Mouse (Mus musculus): ENCODE measurements around the gene Megf6. TPM values are rescaled to one million over a fixed set of nuclear protein-coding genes. Genes with fewer than 3 reads are reported as not detected.

Gene Megf6
- total and polyA plus RNA-seq, 3 experiments, result not detected

DNA sequence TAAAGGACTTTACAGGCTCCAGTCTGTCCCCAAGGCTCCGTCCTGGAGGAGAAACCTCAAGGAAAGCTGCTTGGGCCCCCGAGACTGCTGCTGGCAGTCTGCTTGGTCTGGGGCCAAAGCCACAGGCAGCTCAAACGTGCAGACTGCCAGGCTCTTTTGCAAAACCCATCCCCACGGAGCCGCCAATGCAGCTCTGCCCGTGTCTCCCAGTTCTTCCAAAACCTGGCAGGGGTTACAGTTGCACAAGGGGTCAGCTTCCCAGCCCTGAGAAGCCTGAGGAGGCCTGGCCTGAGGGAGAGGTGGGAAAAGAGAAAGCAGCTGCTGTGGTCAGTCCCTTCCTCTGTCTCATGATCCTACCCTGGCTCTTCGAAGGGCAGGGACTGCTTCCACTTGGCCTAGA, 74.8 kb downstream of the Megf6 start:
- H3K4me1 ChIP-seq (ENCODE audit: control insufficient read depth in 1 of 2, insufficient read depth in 2 of 2), result no peaks in the 10 kb centered on the region
- peaks cover 95% of the 10 kb centered on the region for H3K9me3 ChIP-seq (replicated peaks; ENCODE audit: low read length)
- H3K4me2 ChIP-seq (ENCODE audit: insufficient read depth, low read depth, poor library complexity, severe bottlenecking), result no peak overlapping the region
- H3K9ac ChIP-seq (ENCODE audit: insufficient read depth, low read depth), result no peak overlapping the region
- no peak for TF ChIP-seq EP300 (IDR thresholded peaks at IDR 0.05; ENCODE audit: low read length)
- no peak for TF ChIP-seq ETS1 (conservative IDR thresholded peaks at IDR 0.05; ENCODE audit: low read depth, low read length)
- no peak for TF ChIP-seq HCFC1 (IDR thresholded peaks at IDR 0.05; ENCODE audit: low read depth, low read length)
- no peak for TF ChIP-seq ZNF384 (IDR thresholded peaks at IDR 0.05; ENCODE audit: low read depth, low read length)
- no peak for TF ChIP-seq KAT2A (IDR thresholded peaks at IDR 0.05; ENCODE audit: insufficient replicate concordance, low read length)
- no peak for TF ChIP-seq SIN3A (IDR thresholded peaks at IDR 0.05; ENCODE audit: low read length)
- TF ChIP-seq JUND (conservative IDR thresholded peaks at IDR 0.05; ENCODE audit: low read depth, low read length), result no peak
- TF ChIP-seq MAZ (IDR thresholded peaks at IDR 0.05; ENCODE audit: low read depth, low read length), result no peak
- no peak for TF ChIP-seq GABPA (IDR thresholded peaks at IDR 0.05; ENCODE audit: insufficient replicate concordance, low read depth, low read length)
- no peak for TF ChIP-seq MXI1 (IDR thresholded peaks at IDR 0.05; ENCODE audit: low read depth, low read length)
- no peak for TF ChIP-seq IRF4 (IDR thresholded peaks at IDR 0.05; ENCODE audit: low read depth, low read length)
- TF ChIP-seq TCF12 (IDR thresholded peaks at IDR 0.05; ENCODE audit: low read depth, low read length), result no peak
- no peaks in the 10 kb centered on the region for H3K27me3 ChIP-seq (replicated peaks)
- H3K79me2 ChIP-seq (replicated peaks; ENCODE audit: control insufficient read depth, extremely low read depth, insufficient read depth, poor library complexity, severe bottlenecking), result no peaks in the 10 kb centered on the region
- no peaks in the 10 kb centered on the region for H3K36me3 ChIP-seq (replicated peaks in 1 of 2; ENCODE audit: control insufficient read depth in 1 of 2, insufficient read depth in 1 of 2, low read length in 1 of 2)
- no peak overlapping the region for H3K4me3 ChIP-seq (replicated peaks in 1 of 3; ENCODE audit: low read depth in 2 of 3, low read length in 2 of 3, poor library complexity in 1 of 3)
- H3K27ac ChIP-seq (ENCODE audit: insufficient read depth, low read depth), result no peak overlapping the region
- in situ Hi-C loops (cut with MboI; ENCODE audit: low pct_ligation_motif_present, low pct_unique_long_range_greater_than_20kb, low sequenced_read_pairs) (no loop called here), dilution Hi-C loops (cut with MboI; ENCODE audit: extremely low pct_ligation_motif_present, extremely low pct_unique_long_range_greater_than_20kb, low sequenced_read_pairs) (no loop called here)
- no peak for DNase-seq (ENCODE audit: extremely low read depth)

DNA sequence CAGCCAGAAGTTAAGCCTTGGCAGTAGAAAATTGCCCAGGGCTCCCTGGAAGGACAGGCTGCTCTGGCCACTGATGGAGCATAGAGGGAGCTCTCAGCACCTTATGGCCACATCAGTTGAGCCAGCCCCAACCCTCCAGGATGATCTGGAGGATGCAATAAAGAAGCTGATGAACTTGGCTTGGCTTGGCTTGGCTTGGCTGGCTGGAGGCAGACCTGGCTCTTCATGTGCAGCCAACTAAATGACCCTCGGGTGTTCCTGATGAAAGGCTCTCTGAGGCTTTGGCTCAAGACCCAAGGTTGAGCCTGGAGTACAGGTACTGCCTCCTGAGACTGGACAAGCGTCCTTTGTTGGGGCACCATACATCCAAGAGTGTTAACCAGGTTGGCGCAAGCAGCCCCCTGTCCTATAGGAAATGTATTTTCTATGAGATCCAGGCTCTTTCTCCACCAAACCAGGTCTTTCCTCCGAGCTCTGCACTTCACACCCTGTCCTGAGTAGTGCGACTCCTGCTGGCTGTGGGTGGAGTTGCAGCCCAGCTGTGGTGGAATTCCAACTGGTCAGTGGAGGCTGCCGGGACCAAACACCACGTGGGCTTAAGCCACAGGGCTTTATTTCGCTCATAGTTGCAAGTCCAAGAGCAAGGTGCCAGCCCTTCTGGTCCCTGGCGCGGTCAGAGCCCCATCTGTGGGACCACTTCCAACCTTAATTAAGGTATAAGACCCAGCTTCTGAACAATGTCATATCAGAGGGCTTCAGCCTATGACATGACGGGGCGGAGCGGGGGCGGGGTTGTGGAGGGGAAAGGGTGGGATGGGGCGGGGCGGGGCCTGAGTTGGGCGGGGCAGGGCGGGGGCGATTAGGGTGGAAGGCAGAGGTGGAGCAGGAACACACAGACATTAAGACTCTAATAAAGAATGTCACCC, 75.8 kb downstream of the Megf6 start:
- in situ Hi-C loops (cut with MboI; ENCODE audit: low pct_ligation_motif_present, low pct_unique_long_range_greater_than_20kb, low sequenced_read_pairs), result no loop called here

More for the DNA sequence above, 75.8 kb downstream of the Megf6 start:
- Histone ChIP-seq H3K36me3 (replicated peaks in 1 of 2; ENCODE audit: control insufficient read depth in 1 of 2, insufficient read depth in 1 of 2, low read length in 1 of 2) (no peaks in the 10 kb centered on the region), H3K4me1 (ENCODE audit: control insufficient read depth in 1 of 2, insufficient read depth in 2 of 2) (no peaks in the 10 kb centered on the region), H3K79me2 (replicated peaks; ENCODE audit: control insufficient read depth, extremely low read depth, insufficient read depth, poor library complexity, severe bottlenecking) (no peaks in the 10 kb centered on the region), H3K27ac (ENCODE audit: insufficient read depth, low read depth) (no peak overlapping the region), H3K9ac (ENCODE audit: insufficient read depth, low read depth) (no peak overlapping the region), H3K4me2 (ENCODE audit: insufficient read depth, low read depth, poor library complexity, severe bottlenecking) (no peak overlapping the region), H3K9me3 (replicated peaks; ENCODE audit: low read length) (peaks cover 95% of the 10 kb centered on the region), H3K27me3 (replicated peaks) (no peaks in the 10 kb centered on the region), H3K4me3 (replicated peaks in 1 of 3; ENCODE audit: low read depth in 2 of 3, low read length in 2 of 3, poor library complexity in 1 of 3) (no peak overlapping the region)
- DNase-seq (ENCODE audit: extremely low read depth), result no peak
- TF ChIP-seq CTCF (conservative IDR thresholded peaks at IDR 0.05 in 1 of 2, IDR thresholded peaks at IDR 0.05 in 1 of 2; ENCODE audit: low read depth in 2 of 2, low read length in 2 of 2) (peak in 1 of 2 experiments; percentile 1; a peak in 1 of 4 replicates), RAD21 (IDR thresholded peaks at IDR 0.05; ENCODE audit: low read depth, low read length) (no peak)
- dilution Hi-C loops (cut with MboI; ENCODE audit: extremely low pct_ligation_motif_present, extremely low pct_unique_long_range_greater_than_20kb, low sequenced_read_pairs), result no loop called here

Measured in CH12.LX (cell line).